Mouse (Mus musculus): ENCODE data around the gene Cd83. TPM values are rescaled to one million over a fixed set of nuclear protein-coding genes. Genes with fewer than 3 reads are reported as not detected.

Cd83 gene
- polyA plus RNA-seq, 1 experiment from 2014 or later: 10.6 TPM

DNA sequence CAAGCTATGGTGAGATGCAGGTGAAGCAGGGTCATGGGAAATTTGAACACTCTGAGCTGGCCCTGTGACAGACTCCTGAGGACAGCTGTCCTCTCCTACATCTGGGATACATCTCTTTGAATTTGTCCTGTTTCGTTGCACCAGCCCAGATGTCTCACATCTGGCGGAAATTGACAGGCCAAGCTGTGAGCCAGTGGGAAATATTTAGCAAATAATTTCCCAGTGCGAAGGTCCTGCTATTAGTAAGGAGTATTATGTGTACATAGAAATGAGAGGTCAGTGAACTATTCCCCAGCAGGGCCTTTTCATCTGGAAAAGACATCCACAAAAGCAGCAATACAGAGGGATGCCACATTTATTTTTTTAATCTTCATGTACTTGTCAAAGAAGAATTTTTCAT is 17.4 kb downstream of the Cd83 start:
- ATAC-seq (ENCODE audit: insufficient read depth, low FRiP score): peak; percentile 50; the same call in 1 of the 2 replicates
- no peak overlapping the region for H3K4me2 ChIP-seq (ENCODE audit: low read depth, low read length)
- H3K4me1 ChIP-seq (ENCODE audit: control insufficient read depth, insufficient read depth, low read length): peaks cover 8% of the 10 kb centered on the region; the same call in 1 of the 2 replicates
- no peak overlapping the region for H3K9ac ChIP-seq (ENCODE audit: low read length)
- H3K36me3 ChIP-seq (ENCODE audit: control insufficient read depth, insufficient read depth, low read length): no peaks in the 10 kb centered on the region
- H3K4me3 ChIP-seq (replicated peaks; ENCODE audit: low read length): no peak overlapping the region
- no peaks in the 10 kb centered on the region for H3K9me3 ChIP-seq (replicated peaks; ENCODE audit: control insufficient read depth, low read length)
- no peaks in the 10 kb centered on the region for H3K27me3 ChIP-seq (ENCODE audit: control insufficient read depth, insufficient read depth, low read length)
- 58% methylated on average over 3 of the region's 3 CpGs for WGBS
- no peak overlapping the region for H3K27ac ChIP-seq (ENCODE audit: low read length)

DNA sequence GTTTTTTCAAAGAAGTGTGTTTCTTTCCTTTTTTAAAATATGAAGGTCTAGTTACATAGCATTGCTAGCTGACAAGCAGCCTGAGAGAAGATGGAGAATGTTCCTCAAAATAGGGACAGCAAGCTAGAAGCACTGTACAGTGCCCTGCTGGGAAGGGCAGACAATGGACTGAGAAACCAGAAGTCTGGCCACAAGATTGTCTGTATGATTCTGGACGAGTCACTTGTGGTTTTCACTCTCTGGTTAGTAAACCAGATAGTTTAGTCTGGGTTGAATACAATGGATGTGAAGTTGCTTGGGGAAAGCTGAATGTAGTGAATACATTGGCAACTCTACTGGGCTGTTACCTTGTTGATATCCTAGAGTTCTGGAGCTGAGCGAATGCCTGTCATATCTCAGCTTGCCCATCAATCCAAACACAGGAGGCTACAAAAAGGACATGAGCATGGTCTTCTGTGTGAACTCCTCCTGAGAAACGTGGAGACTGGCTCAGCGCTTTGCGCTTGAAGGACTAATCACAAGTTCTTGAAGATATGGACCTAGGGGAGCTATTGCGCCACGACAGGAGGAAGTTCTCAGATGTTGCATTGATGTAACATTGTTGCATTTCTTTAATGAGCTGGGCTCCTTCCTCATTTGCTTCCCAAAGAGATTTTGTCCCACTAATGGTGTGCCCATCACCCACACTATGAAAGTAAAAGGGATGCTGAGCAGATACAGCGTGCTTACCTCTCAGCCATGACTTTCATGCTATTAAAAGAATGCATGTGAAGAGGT is 18.0 kb downstream of the Cd83 start:
- Histone ChIP-seq H3K27me3 (ENCODE audit: control insufficient read depth, insufficient read depth, low read length) (no peaks in the 10 kb centered on the region), H3K4me2 (ENCODE audit: low read depth, low read length) (no peak overlapping the region), H3K9ac (ENCODE audit: low read length) (no peak overlapping the region), H3K4me3 (replicated peaks; ENCODE audit: low read length) (no peak overlapping the region), H3K36me3 (ENCODE audit: control insufficient read depth, insufficient read depth, low read length) (no peaks in the 10 kb centered on the region), H3K27ac (ENCODE audit: low read length) (peak overlapping the region; percentile 35; the same call in 1 of the 2 replicates), H3K4me1 (ENCODE audit: control insufficient read depth, insufficient read depth, low read length) (peaks cover 8% of the 10 kb centered on the region; the same call in 1 of the 2 replicates), H3K9me3 (replicated peaks; ENCODE audit: control insufficient read depth, low read length) (no peaks in the 10 kb centered on the region)
- no peak for ATAC-seq (ENCODE audit: insufficient read depth, low FRiP score)
- WGBS: 82% methylated on average over 8 of the region's 8 CpGs

DNA sequence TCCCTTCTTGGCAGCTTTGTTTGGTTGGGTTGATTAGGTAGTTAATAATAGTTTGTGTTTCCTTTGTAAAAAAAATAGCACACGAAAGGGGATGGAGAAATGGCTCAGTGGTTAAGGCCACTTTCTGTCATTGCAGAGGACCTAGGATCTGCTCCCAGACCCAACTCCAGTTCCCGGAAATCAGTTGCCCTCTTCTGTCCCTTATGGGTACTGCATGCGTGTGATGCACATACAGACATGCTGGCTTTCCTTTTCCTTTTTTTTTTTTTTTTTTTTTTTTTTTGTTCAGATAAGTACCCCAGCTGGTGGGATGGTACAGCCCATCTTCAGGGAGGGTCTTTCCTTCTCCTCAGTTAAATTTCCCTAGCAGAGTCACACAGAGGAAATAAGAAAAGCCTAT is 20.1 kb downstream of the Cd83 start:
- Histone ChIP-seq H3K27ac (ENCODE audit: low read length) (no peak overlapping the region), H3K4me2 (ENCODE audit: low read depth, low read length) (no peak overlapping the region), H3K4me3 (replicated peaks; ENCODE audit: low read length) (no peak overlapping the region), H3K4me1 (ENCODE audit: control insufficient read depth, insufficient read depth, low read length) (peaks cover 8% of the 10 kb centered on the region; the same call in 1 of the 2 replicates), H3K9ac (ENCODE audit: low read length) (no peak overlapping the region), H3K36me3 (ENCODE audit: control insufficient read depth, insufficient read depth, low read length) (no peaks in the 10 kb centered on the region), H3K9me3 (replicated peaks; ENCODE audit: control insufficient read depth, low read length) (no peaks in the 10 kb centered on the region), H3K27me3 (ENCODE audit: control insufficient read depth, insufficient read depth, low read length) (no peaks in the 10 kb centered on the region)
- ATAC-seq (ENCODE audit: insufficient read depth, low FRiP score): no peak
- 90% methylated on average over 3 of the region's 3 CpGs for WGBS

DNA sequence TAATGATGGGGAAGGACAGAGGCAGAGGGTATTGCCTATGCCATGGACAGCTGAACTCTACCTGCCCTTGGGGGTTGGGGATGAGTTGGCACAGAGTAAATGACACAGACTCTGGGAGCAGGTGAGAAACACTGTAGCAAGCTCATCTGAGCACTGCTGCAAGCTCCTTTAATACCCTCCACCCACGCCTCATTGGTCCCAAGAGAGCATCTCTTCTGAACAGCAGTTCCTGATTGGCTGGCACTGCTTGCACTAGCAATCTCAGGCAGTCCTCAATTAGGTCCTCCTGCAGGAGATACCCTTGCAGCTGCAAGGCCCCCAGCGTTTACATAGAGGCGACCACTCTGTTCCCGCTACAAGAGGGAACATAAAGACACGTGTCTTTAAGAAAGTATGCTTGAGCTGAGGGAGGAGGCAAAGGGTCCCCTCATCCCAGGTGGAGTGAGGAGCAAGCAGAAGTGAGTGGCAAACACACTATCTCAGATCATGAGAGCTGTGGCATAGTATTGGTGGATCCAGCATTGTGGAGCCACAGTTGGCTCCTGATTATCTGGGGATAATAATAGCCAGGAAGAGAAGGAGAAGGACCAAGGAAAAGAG is 20.7 kb downstream of the Cd83 start:
- no peak overlapping the region for H3K27ac ChIP-seq (ENCODE audit: low read length)
- ATAC-seq (ENCODE audit: insufficient read depth, low FRiP score): no peak
- H3K36me3 ChIP-seq (ENCODE audit: control insufficient read depth, insufficient read depth, low read length): no peaks in the 10 kb centered on the region
- H3K9me3 ChIP-seq (replicated peaks; ENCODE audit: control insufficient read depth, low read length): no peaks in the 10 kb centered on the region
- 86% methylated on average over 5 of the region's 5 CpGs for WGBS
- H3K4me1 ChIP-seq (ENCODE audit: control insufficient read depth, insufficient read depth, low read length): peaks cover 8% of the 10 kb centered on the region; the same call in 1 of the 2 replicates
- no peaks in the 10 kb centered on the region for H3K27me3 ChIP-seq (ENCODE audit: control insufficient read depth, insufficient read depth, low read length)
- no peak overlapping the region for H3K4me2 ChIP-seq (ENCODE audit: low read depth, low read length)
- H3K4me3 ChIP-seq (replicated peaks; ENCODE audit: low read length): no peak overlapping the region
- no peak overlapping the region for H3K9ac ChIP-seq (ENCODE audit: low read length)

DNA sequence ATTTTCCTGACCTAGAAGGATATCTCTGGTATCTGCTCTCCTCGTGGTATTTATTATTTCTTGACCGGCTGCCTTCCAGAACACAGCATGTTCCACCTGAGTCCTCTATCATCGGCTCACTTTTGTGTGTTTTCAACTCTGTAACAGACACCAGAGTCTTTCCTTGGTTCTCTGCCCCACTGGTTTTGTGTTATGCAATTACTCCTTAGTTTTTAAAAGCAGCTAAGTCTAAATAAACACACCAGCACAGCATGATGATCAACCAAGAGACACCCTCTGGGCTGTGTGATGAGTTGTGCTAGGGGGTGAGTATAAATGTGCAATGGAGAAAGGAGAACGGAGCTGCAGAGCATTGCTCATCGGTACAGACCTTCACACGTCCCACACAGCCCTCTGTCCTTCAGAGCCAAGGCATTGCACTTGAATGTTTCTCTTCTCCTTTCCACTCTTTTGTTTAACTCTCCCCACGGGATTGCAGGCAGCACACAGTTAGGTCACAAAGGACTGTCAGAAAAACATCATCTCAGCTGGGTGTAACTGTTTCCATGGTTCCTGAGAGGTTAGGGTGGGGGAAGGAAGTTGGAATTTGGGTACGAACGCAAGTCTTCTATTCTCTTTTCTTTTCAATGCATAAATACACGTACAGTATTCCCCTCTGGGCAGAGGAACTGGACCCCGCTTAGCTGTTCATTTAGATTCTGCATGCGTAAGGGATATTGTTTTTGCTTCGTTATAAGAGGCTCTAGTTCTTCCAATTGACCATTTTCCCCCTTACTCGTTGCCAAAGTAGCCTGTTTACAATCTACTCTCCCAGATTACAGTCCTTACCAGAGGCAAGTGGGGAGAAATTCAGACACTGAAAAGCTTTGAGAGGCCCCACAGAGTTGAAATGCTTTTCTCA is 22.0 kb downstream of the Cd83 start:
- peaks cover 8% of the 10 kb centered on the region; the same call in 1 of the 2 replicates for H3K4me1 ChIP-seq (ENCODE audit: control insufficient read depth, insufficient read depth, low read length)
- H3K4me2 ChIP-seq (ENCODE audit: low read depth, low read length): no peak overlapping the region
- H3K4me3 ChIP-seq (replicated peaks; ENCODE audit: low read length): no peak overlapping the region
- no peaks in the 10 kb centered on the region for H3K9me3 ChIP-seq (replicated peaks; ENCODE audit: control insufficient read depth, low read length)
- no peaks in the 10 kb centered on the region for H3K36me3 ChIP-seq (ENCODE audit: control insufficient read depth, insufficient read depth, low read length)
- no peak for ATAC-seq (ENCODE audit: insufficient read depth, low FRiP score)
- no peaks in the 10 kb centered on the region for H3K27me3 ChIP-seq (ENCODE audit: control insufficient read depth, insufficient read depth, low read length)
- no peak overlapping the region for H3K27ac ChIP-seq (ENCODE audit: low read length)
- no peak overlapping the region for H3K9ac ChIP-seq (ENCODE audit: low read length)
- 58% methylated on average over 14 of the region's 14 CpGs for WGBS

DNA sequence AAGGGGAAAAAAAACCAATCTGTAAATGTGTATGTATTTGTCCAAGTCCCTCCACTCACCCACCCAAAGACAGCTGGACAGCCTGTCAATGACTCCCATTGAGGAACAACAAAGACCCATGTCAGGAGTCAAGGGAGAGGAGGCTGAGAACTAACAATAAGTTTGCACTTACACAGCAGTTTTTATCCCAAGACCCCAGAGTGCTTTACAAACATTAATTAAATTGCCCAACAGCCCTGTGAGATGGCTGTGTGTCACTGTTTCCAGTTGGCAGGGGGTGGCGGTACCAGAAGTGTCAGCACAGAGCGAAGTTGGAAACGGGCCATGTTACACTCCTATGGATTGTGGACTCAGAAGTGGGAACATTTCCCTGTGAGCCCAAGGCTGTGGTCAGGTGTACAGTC is 22.7 kb downstream of the Cd83 start:
- peaks cover 8% of the 10 kb centered on the region; the same call in 1 of the 2 replicates for H3K4me1 ChIP-seq (ENCODE audit: control insufficient read depth, insufficient read depth, low read length)
- ATAC-seq (ENCODE audit: insufficient read depth, low FRiP score): no peak
- H3K9ac ChIP-seq (ENCODE audit: low read length): no peak overlapping the region
- H3K4me2 ChIP-seq (ENCODE audit: low read depth, low read length): no peak overlapping the region
- 68% methylated on average over 3 of the region's 3 CpGs for WGBS
- no peak overlapping the region for H3K4me3 ChIP-seq (replicated peaks; ENCODE audit: low read length)
- H3K27me3 ChIP-seq (ENCODE audit: control insufficient read depth, insufficient read depth, low read length): no peaks in the 10 kb centered on the region
- no peak overlapping the region for H3K27ac ChIP-seq (ENCODE audit: low read length)
- H3K9me3 ChIP-seq (replicated peaks; ENCODE audit: control insufficient read depth, low read length): no peaks in the 10 kb centered on the region
- H3K36me3 ChIP-seq (ENCODE audit: control insufficient read depth, insufficient read depth, low read length): no peaks in the 10 kb centered on the region

DNA sequence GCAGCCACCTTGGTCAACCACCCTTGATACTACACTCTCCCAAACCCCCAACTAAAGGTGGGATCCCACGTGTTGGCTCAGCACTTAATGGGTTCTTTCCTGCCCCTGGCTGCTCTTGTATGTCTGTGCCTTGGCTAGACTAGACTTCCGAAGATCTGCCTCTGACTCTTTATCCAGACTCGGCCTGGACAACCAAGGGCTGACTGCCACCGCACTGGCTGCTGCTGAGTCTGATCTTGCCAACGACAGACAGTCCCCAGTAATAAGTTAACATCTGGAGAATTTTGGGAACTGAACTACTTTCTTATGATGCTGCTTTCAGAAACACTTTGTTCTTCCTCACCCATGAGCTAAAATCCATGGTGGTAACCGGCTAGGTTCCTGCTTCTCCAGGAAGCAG is 26.0 kb downstream of the Cd83 start:
- 82% methylated on average over 6 of the region's 6 CpGs for WGBS
- Histone ChIP-seq H3K9ac (ENCODE audit: low read length) (no peak overlapping the region), H3K9me3 (replicated peaks; ENCODE audit: control insufficient read depth, low read length) (0 out of 2 replicates have a peak, but pooled peaks cover 2% of the 10 kb centered on the region), H3K36me3 (ENCODE audit: control insufficient read depth, insufficient read depth, low read length) (no peaks in the 10 kb centered on the region), H3K27me3 (ENCODE audit: control insufficient read depth, insufficient read depth, low read length) (no peaks in the 10 kb centered on the region), H3K27ac (ENCODE audit: low read length) (no peak overlapping the region), H3K4me2 (ENCODE audit: low read depth, low read length) (no peak overlapping the region), H3K4me3 (replicated peaks; ENCODE audit: low read length) (no peak overlapping the region), H3K4me1 (ENCODE audit: control insufficient read depth, insufficient read depth, low read length) (peaks cover 4% of the 10 kb centered on the region; the same call in 1 of the 2 replicates)
- no peak for ATAC-seq (ENCODE audit: insufficient read depth, low FRiP score)

DNA sequence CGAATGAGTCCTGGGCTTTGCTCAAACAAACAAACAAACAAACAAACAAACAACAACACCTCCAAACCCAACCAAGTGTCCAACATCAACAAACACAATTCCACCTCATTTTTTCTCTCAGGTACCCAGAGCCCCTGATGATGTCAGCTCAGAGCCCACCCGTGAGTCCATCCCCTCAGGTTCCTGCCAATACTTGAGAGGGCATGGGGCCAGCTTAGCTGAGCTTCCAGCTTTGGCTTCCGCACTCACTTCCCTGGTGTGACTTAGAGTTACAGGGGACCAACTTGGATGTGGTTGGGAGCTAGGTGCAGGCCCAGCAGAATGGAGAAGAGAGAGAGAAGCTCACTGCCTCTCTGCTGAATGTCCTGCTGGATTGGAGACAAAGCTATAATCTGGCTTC is 27.3 kb downstream of the Cd83 start:
- H3K27ac ChIP-seq (ENCODE audit: low read length): no peak overlapping the region
- no peaks in the 10 kb centered on the region for H3K4me1 ChIP-seq (ENCODE audit: control insufficient read depth, insufficient read depth, low read length)
- no peaks in the 10 kb centered on the region for H3K27me3 ChIP-seq (ENCODE audit: control insufficient read depth, insufficient read depth, low read length)
- no peak for ATAC-seq (ENCODE audit: insufficient read depth, low FRiP score)
- no peaks in the 10 kb centered on the region for H3K36me3 ChIP-seq (ENCODE audit: control insufficient read depth, insufficient read depth, low read length)
- H3K9ac ChIP-seq (ENCODE audit: low read length): no peak overlapping the region
- H3K4me2 ChIP-seq (ENCODE audit: low read depth, low read length): no peak overlapping the region
- no peak overlapping the region for H3K4me3 ChIP-seq (replicated peaks; ENCODE audit: low read length)
- H3K9me3 ChIP-seq (replicated peaks; ENCODE audit: control insufficient read depth, low read length): 0 out of 2 replicates have a peak, but pooled peaks cover 2% of the 10 kb centered on the region
- 85% methylated on average over 3 of the region's 3 CpGs for WGBS

Data from stomach, embryonic 16.5 days (tissue).